Mouse (Mus musculus) hindbrain, postnatal 0 days (tissue): Measurements from ENCODE around the gene Gzma. TPM values are rescaled to one million over a fixed set of nuclear protein-coding genes. Genes with fewer than 3 reads are reported as not detected.

Experiments
- ATAC-seq: fragments of 200-750 bp; cut with Nextera tagmentation; 2 replicates; pipeline ENCODE4 v1.8.0; 2017; ENCODE audit warnings: mild to moderate bottlenecking, moderate TSS enrichment, moderate library complexity
- DNase-seq: peaks from one replicate; pipeline ENCODE4 v3.0.0-alpha.2; 2015; ENCODE audit warnings: low spot score
- H3K27ac ChIP-seq: fragments of 300-500 bp; sonication (generic); 2 replicates; pipeline ENCODE4 v1.5.1; 2014; ENCODE audit warnings: mild to moderate bottlenecking
- H3K27me3 ChIP-seq: fragments of 300-500 bp; sonication (generic); 2 replicates; pipeline ENCODE4 v1.6.1; 2014; ENCODE audit warnings: low read length, mixed read lengths; ENCODE audit not compliant: insufficient read depth
- H3K36me3 ChIP-seq: fragments of 300-500 bp; sonication (generic); 2 replicates; pipeline ENCODE4 v1.6.1; 2014; ENCODE audit warnings: low read length, mixed read lengths; ENCODE audit not compliant: insufficient read depth
- H3K4me1 ChIP-seq: fragments of 300-500 bp; sonication (generic); 2 replicates; pipeline ENCODE4 v1.6.1; 2014; ENCODE audit warnings: antibody characterized with exemption, low read length, mixed read lengths; ENCODE audit not compliant: insufficient read depth
- H3K4me2 ChIP-seq: fragments of 300-500 bp; sonication (generic); 2 replicates; pipeline ENCODE4 v1.6.1; 2014; ENCODE audit warnings: low read depth, mild to moderate bottlenecking, low read length, moderate library complexity, mixed read lengths
- H3K4me3 ChIP-seq: fragments of 300-500 bp; sonication (generic); 2 replicates; pipeline ENCODE4 v1.5.1; 2014; ENCODE audit warnings: low read length
- H3K9ac ChIP-seq: fragments of 300-500 bp; sonication (generic); replicated peaks from 2 replicates; pipeline ENCODE4 v1.6.1; 2014; ENCODE audit warnings: mild to moderate bottlenecking, low read length, moderate library complexity, mixed read lengths
- H3K9me3 ChIP-seq: fragments of 300-500 bp; sonication (generic); 2 replicates; pipeline ENCODE4 v1.6.1; 2016; ENCODE audit warnings: low read length, mixed read lengths
- CTCF ChIP-seq: IDR thresholded peaks from 2 replicates; pipeline ENCODE4 v1.5.1; 2016; ENCODE audit warnings: antibody characterized with exemption, control low read depth, low read depth
- WGBS: fragments of 180-500 bp; shearing (Covaris S2); extraction: QIAGEN DNeasy Blood & Tissue Kit; methylation state at CpG from one replicate; pipeline ENCODE4 v1.1.7; 2014; 5-methylcytosine and 5-hydroxymethylcytosine counted together
- polyA plus RNA-seq: library from polyadenylated mRNA; unstranded; fragments of >200 nt; fragmentation: Nextera tagmentation; extraction: Ambion mirVana; gene quantifications from 2 replicates; pipeline ENCODE4 v1.2.1, GENCODE M21; 2015
- total RNA-seq: library from RNA; depleted of rRNA; stranded (reverse); fragments of >200 nt; gene quantifications from 2 replicates; pipeline ENCODE4 v1.2.3, GENCODE M21; 2014

The Gzma gene
- total and polyA plus RNA-seq, 2 experiments from 2014 or later, result not detected

GRCm38 (mm10) chr13:113082101-113082500 is 18.7 kb downstream of the Gzma start:
- Histone ChIP-seq H3K4me3 (no peak overlapping the region), H3K27ac (no peak overlapping the region), H3K9me3 (no peaks in the 10 kb centered on the region), H3K9ac (no peak overlapping the region), H3K27me3 (no peaks in the 10 kb centered on the region), H3K4me1 (no peaks in the 10 kb centered on the region), H3K36me3 (no peaks in the 10 kb centered on the region), H3K4me2 (no peak overlapping the region)
- 10% methylated on average over 1 of the region's 1 CpGs for WGBS
- DNase-seq (no peak), ATAC-seq (no peak)
- no peak for TF ChIP-seq CTCF

GRCm38 (mm10) chr13:113079021-113079420 is 21.8 kb downstream of the Gzma start:
- DNase-seq (peak; percentile 27), ATAC-seq (peak; percentile 40; the same call in 1 of the 2 replicates)
- Histone ChIP-seq H3K36me3 (no peaks in the 10 kb centered on the region), H3K27ac (no peak overlapping the region), H3K9me3 (no peaks in the 10 kb centered on the region), H3K4me2 (no peak overlapping the region), H3K27me3 (no peaks in the 10 kb centered on the region), H3K4me3 (no peak overlapping the region), H3K9ac (no peak overlapping the region), H3K4me1 (no peaks in the 10 kb centered on the region)
- WGBS, result 31% methylated on average over 9 of the region's 9 CpGs
- TF ChIP-seq CTCF, result no peak

GRCm38 (mm10) chr13:113064542-113064941 is 36.2 kb downstream of the Gzma start:
- WGBS, result 89% methylated on average over 9 of the region's 9 CpGs
- Histone ChIP-seq H3K4me3 (no peak overlapping the region), H3K4me2 (no peak overlapping the region), H3K27me3 (no peaks in the 10 kb centered on the region), H3K4me1 (no peaks in the 10 kb centered on the region), H3K27ac (no peak overlapping the region), H3K9ac (no peak overlapping the region), H3K36me3 (no peaks in the 10 kb centered on the region), H3K9me3 (no peaks in the 10 kb centered on the region)
- DNase-seq (no peak), ATAC-seq (no peak)
- no peak for TF ChIP-seq CTCF

GRCm38 (mm10) chr13:113061746-113062145 is 39.0 kb downstream of the Gzma start:
- H3K27ac ChIP-seq, result no peak overlapping the region
- DNase-seq, result no peak
- no peaks in the 10 kb centered on the region for H3K27me3 ChIP-seq
- no peak overlapping the region for H3K4me3 ChIP-seq
- 93% methylated on average over 6 of the region's 6 CpGs for WGBS
- H3K36me3 ChIP-seq, result no peaks in the 10 kb centered on the region
- ATAC-seq, result no peak
- TF ChIP-seq CTCF, result no peak
- H3K9ac ChIP-seq, result no peak overlapping the region
- H3K9me3 ChIP-seq, result no peaks in the 10 kb centered on the region
- H3K4me1 ChIP-seq, result no peaks in the 10 kb centered on the region
- no peak overlapping the region for H3K4me2 ChIP-seq

- H3K9ac ChIP-seq, result no peak overlapping the region
- no peaks in the 10 kb centered on the region for H3K36me3 ChIP-seq
- no peak overlapping the region for H3K4me2 ChIP-seq
- no peak overlapping the region for H3K27ac ChIP-seq
- ATAC-seq (peak; percentile 64; the same call in 1 of the 2 replicates), DNase-seq (peak; percentile 68)
- H3K9me3 ChIP-seq, result no peaks in the 10 kb centered on the region
- no peaks in the 10 kb centered on the region for H3K4me1 ChIP-seq
- WGBS, result 41% methylated on average over 8 of the region's 8 CpGs
- peak; percentile 76 for TF ChIP-seq CTCF
- no peak overlapping the region for H3K4me3 ChIP-seq
- no peaks in the 10 kb centered on the region for H3K27me3 ChIP-seq
Observed at GRCm38 (mm10) chr13:113055826-113056225, 45.0 kb downstream of the Gzma start.

- Histone ChIP-seq H3K4me2 (no peak overlapping the region), H3K36me3 (no peaks in the 10 kb centered on the region), H3K27ac (no peak overlapping the region), H3K4me3 (no peak overlapping the region), H3K27me3 (no peaks in the 10 kb centered on the region), H3K9ac (no peak overlapping the region), H3K4me1 (no peaks in the 10 kb centered on the region), H3K9me3 (no peaks in the 10 kb centered on the region)
- 92% methylated on average over 8 of the region's 8 CpGs for WGBS
- no peak for TF ChIP-seq CTCF
- ATAC-seq, result no peak
- no peak for DNase-seq
Observed at GRCm38 (mm10) chr13:113054230-113054629, 46.6 kb downstream of the Gzma start.

- no peaks in the 10 kb centered on the region for H3K36me3 ChIP-seq
- TF ChIP-seq CTCF, result peak; percentile 39
- no peak overlapping the region for H3K4me2 ChIP-seq
- no peak for ATAC-seq
- no peak overlapping the region for H3K9ac ChIP-seq
- H3K4me1 ChIP-seq, result no peaks in the 10 kb centered on the region
- H3K9me3 ChIP-seq, result no peaks in the 10 kb centered on the region
- H3K4me3 ChIP-seq, result no peak overlapping the region
- DNase-seq, result peak; percentile 31
- no peak overlapping the region for H3K27ac ChIP-seq
- WGBS, result 75% methylated on average over 3 of the region's 3 CpGs
- H3K27me3 ChIP-seq, result no peaks in the 10 kb centered on the region
Observed at GRCm38 (mm10) chr13:113047647-113048046, 53.1 kb downstream of the Gzma start.
